Mouse (Mus musculus): ENCODE measurements around the gene Pik3r1.

- no peak for TF ChIP-seq POLR2A (IDR thresholded peaks at IDR 0.05; ENCODE audit: low read depth, low read length)
- TF ChIP-seq CTCF (IDR thresholded peaks at IDR 0.05; ENCODE audit: extremely low read depth, insufficient read depth, insufficient read length, insufficient replicate concordance), result no peak
These were observed 35.3 kb downstream of the Pik3r1 start for GRCm38 (mm10) chr13:101732675-101733074.

Measured in spleen, adult 2 months (tissue).